Mouse (Mus musculus): ENCODE data around the gene Rint1.

GRCm38 (mm10) chr5:23816681-23817080, 29.2 kb downstream of the Rint1 start:
- TF ChIP-seq POLR2A (IDR thresholded peaks at IDR 0.05; ENCODE audit: insufficient read length, low read depth) (no peak), POLR2AphosphoS2 (IDR thresholded peaks at IDR 0.05; ENCODE audit: insufficient read length, low read depth) (no peak), SRF (IDR thresholded peaks at IDR 0.05; ENCODE audit: control insufficient read depth, insufficient read length, low read depth) (no peak), E2F4 (IDR thresholded peaks at IDR 0.05; ENCODE audit: insufficient read depth) (no peak), MYOG (IDR thresholded peaks at IDR 0.05; ENCODE audit: control insufficient read depth in 1 of 3, insufficient read depth in 1 of 3, insufficient read length in 2 of 3, low read depth in 2 of 3) (no peak), USF1 (IDR thresholded peaks at IDR 0.05; ENCODE audit: low read depth) (no peak), MAX (IDR thresholded peaks at IDR 0.05; ENCODE audit: low read depth) (no peak), TCF12 (IDR thresholded peaks at IDR 0.05; ENCODE audit: insufficient read depth, poor library complexity, severe bottlenecking) (no peak), CEBPB (IDR thresholded peaks at IDR 0.05; ENCODE audit: insufficient read depth, poor library complexity, severe bottlenecking) (no peak), MYOD1 (IDR thresholded peaks at IDR 0.05; ENCODE audit: control insufficient read depth in 1 of 3, insufficient read length in 2 of 3, low read depth in 2 of 3) (no peak), REST (IDR thresholded peaks at IDR 0.05; ENCODE audit: insufficient read depth, insufficient read length) (no peak), TCF3 (IDR thresholded peaks at IDR 0.05; ENCODE audit: insufficient read length, low read depth) (no peak)

Measured in myocyte (in vitro differentiated cells).